Mouse (Mus musculus) kidney, postnatal 0 days (tissue): ENCODE data around the gene Tcf21. TPM values are rescaled to one million over a fixed set of nuclear protein-coding genes. Genes with fewer than 3 reads are reported as not detected.

ENCODE experiments used
- ATAC-seq: fragments of 200-750 bp; cut with Nextera tagmentation; replicated peaks from 2 replicates; pipeline ENCODE4 v1.8.0; 2017; ENCODE audit warnings: low read depth, moderate number of reproducible peaks, moderate TSS enrichment, moderate library complexity; ENCODE audit not compliant: low FRiP score
- DNase-seq: peaks from one replicate; pipeline ENCODE4 v3.0.0-alpha.2; 2016; ENCODE audit warnings: low spot score
- H3K27ac ChIP-seq: fragments of 300-500 bp; sonication (generic); 2 replicates; pipeline ENCODE4 v1.5.1; 2014; ENCODE audit warnings: mild to moderate bottlenecking
- H3K27me3 ChIP-seq: fragments of 300-500 bp; sonication (generic); 2 replicates; pipeline ENCODE4 v1.6.1; 2014; ENCODE audit warnings: low read length, mixed read lengths; ENCODE audit not compliant: insufficient read depth
- H3K36me3 ChIP-seq: fragments of 300-500 bp; sonication (generic); 2 replicates; pipeline ENCODE4 v1.6.1; 2014; ENCODE audit warnings: low read length, mixed read lengths; ENCODE audit not compliant: insufficient read depth
- H3K4me1 ChIP-seq: fragments of 300-500 bp; sonication (generic); replicated peaks from 2 replicates; pipeline ENCODE4 v1.6.1; 2014; ENCODE audit warnings: antibody characterized with exemption, low read length, mixed read lengths; ENCODE audit not compliant: insufficient read depth
- H3K4me2 ChIP-seq: fragments of 300-500 bp; sonication (generic); 2 replicates; pipeline ENCODE4 v1.6.1; 2014; ENCODE audit warnings: mild to moderate bottlenecking, low read length, moderate library complexity, mixed read lengths
- H3K4me3 ChIP-seq: fragments of 300-500 bp; sonication (generic); replicated peaks from 2 replicates; pipeline ENCODE4 v1.5.1; 2014; ENCODE audit warnings: low read depth, low read length
- H3K9ac ChIP-seq: fragments of 300-500 bp; sonication (generic); 2 replicates; pipeline ENCODE4 v1.6.1; 2014; ENCODE audit warnings: low read depth, low read length
- H3K9me3 ChIP-seq: fragments of 300-500 bp; sonication (generic); replicated peaks from 2 replicates; pipeline ENCODE4 v1.6.1; 2016; ENCODE audit warnings: low read length, inconsistent platforms, mixed read lengths
- CTCF ChIP-seq: IDR thresholded peaks from 2 replicates; pipeline ENCODE4 v1.5.1; 2016; ENCODE audit warnings: antibody characterized with exemption, low read depth, mild to moderate bottlenecking, moderate library complexity
- WGBS: fragments of 180-500 bp; shearing (Covaris S2); extraction: QIAGEN DNeasy Blood & Tissue Kit; methylation state at CpG from one replicate; pipeline ENCODE4 v1.1.7; 2014; 5-methylcytosine and 5-hydroxymethylcytosine counted together
- polyA plus RNA-seq: library from polyadenylated mRNA; unstranded; fragments of >200 nt; fragmentation: Nextera tagmentation; extraction: Ambion mirVana; gene quantifications from 2 replicates; pipeline ENCODE4 v1.2.1, GENCODE M21; 2015

The Tcf21 gene
- polyA plus RNA-seq, 1 experiment from 2014 or later = 413 TPM

- H3K9ac ChIP-seq = no peak overlapping the region
- H3K9me3 ChIP-seq = no peaks in the 10 kb centered on the region
- H3K4me1 ChIP-seq = no peaks in the 10 kb centered on the region
- DNase-seq (peak; percentile 75), ATAC-seq (no peak)
- peak overlapping the region; percentile 39 for H3K4me2 ChIP-seq
- 13% methylated on average over 5 of the region's 5 CpGs for WGBS
- no peaks in the 10 kb centered on the region for H3K36me3 ChIP-seq
- no peak for TF ChIP-seq CTCF
- no peak overlapping the region for H3K4me3 ChIP-seq
- H3K27me3 ChIP-seq = no peaks in the 10 kb centered on the region
- H3K27ac ChIP-seq = peak overlapping the region; percentile 57
Observed at GRCm38 (mm10) chr10:22822486-22822885, 2.5 kb upstream of the Tcf21 start.

DNA sequence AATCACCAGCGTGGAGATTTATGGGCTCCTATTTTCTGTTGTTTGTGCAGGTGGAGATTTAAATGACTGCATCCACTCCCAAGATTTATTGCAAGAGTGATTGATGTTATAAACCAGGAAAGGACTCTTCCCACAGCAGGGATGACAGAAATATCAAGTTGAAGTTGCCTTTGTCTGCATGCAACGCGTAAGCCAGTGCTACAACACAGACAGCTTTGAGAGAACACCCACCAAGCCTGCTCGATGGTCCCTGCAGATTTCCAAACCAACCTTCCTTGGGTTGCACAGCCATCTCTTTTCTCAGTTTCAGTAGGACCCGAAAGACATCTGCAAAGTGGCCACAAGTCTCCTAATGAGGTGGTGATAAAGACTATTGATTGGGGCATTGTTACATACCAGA lies 1.7 kb upstream of the Tcf21 start:
- DNase-seq = peak; percentile 78
- no peaks in the 10 kb centered on the region for H3K27me3 ChIP-seq
- WGBS = 15% methylated on average over 5 of the region's 5 CpGs
- no peaks in the 10 kb centered on the region for H3K4me1 ChIP-seq
- peak overlapping the region; percentile 62 for H3K4me2 ChIP-seq
- no peak overlapping the region for H3K4me3 ChIP-seq
- TF ChIP-seq CTCF = no peak
- H3K9me3 ChIP-seq = no peaks in the 10 kb centered on the region
- no peaks in the 10 kb centered on the region for H3K36me3 ChIP-seq
- ATAC-seq = no peak
- no peak overlapping the region for H3K9ac ChIP-seq
- H3K27ac ChIP-seq = peak overlapping the region; percentile 95

- H3K9ac ChIP-seq = peak overlapping the region; percentile 91; the same call in 1 of the 2 replicates
Observed at GRCm38 (mm10) chr10:22821267-22821666, 1.3 kb upstream of the Tcf21 start.

GRCm38 (mm10) chr10:22820841-22821240 lies 867 bp upstream of the Tcf21 start:
- DNase-seq (no peak), ATAC-seq (no peak)
- no peak for TF ChIP-seq CTCF
- peak overlapping the region; percentile 91; the same call in 1 of the 2 replicates for H3K9ac ChIP-seq
- no peaks in the 10 kb centered on the region for H3K4me1 ChIP-seq
- H3K27ac ChIP-seq = peak overlapping the region; percentile 95
- 0 out of 2 replicates have a peak overlapping the region, but pooled peaks have one; percentile 4 for H3K4me3 ChIP-seq
- H3K9me3 ChIP-seq = no peaks in the 10 kb centered on the region
- H3K4me2 ChIP-seq = peak overlapping the region; percentile 62
- 34% methylated on average over 2 of the region's 2 CpGs for WGBS
- H3K36me3 ChIP-seq = no peaks in the 10 kb centered on the region
- H3K27me3 ChIP-seq = no peaks in the 10 kb centered on the region

More at GRCm38 (mm10) chr10:22821267-22821666, 1.3 kb upstream of the Tcf21 start:
- peak overlapping the region; percentile 95 for H3K27ac ChIP-seq
- WGBS = 23% methylated on average over 1 of the region's 1 CpGs
- H3K4me1 ChIP-seq = no peaks in the 10 kb centered on the region
- DNase-seq = peak; percentile 72
- H3K9me3 ChIP-seq = no peaks in the 10 kb centered on the region
- TF ChIP-seq CTCF = no peak
- H3K27me3 ChIP-seq = no peaks in the 10 kb centered on the region
- H3K4me3 ChIP-seq = 0 out of 2 replicates have a peak overlapping the region, but pooled peaks have one; percentile 4
- H3K36me3 ChIP-seq = no peaks in the 10 kb centered on the region
- H3K4me2 ChIP-seq = peak overlapping the region; percentile 62
- no peak for ATAC-seq

DNA sequence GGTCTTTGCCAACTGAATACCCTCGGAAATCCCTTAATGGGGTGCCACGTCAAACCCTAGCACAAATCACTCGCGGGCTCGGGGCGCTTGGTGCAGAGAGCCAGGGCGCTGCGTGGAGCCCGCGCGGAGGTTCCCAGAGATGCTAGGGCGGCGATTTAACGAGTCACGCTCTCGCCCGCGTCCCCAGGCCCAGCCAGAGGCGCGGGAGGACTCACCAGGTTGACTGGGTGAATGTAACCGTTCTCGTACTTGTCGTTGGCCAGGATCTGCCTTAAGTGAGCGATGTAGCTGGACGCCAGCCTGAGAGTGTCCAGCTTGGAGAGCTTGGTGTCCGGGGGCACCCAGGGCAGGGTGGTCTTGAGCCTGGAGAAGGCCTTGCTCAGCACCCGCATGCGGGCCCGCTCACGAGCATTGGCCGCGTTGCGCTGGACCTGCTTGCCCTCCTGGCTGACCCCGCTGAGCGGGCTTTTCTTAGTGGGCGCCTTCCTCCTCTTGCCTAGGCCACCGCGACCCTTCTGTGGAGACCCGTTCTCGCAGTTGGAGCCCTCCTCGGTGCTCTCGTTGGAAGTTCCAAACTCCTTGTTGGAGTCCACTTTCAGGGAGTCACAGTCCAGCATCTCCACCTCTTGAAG lies 619 bp downstream of the Tcf21 start:
- no peaks in the 10 kb centered on the region for H3K27me3 ChIP-seq
- ATAC-seq (0 out of 2 replicates have a peak, but pooled peaks have one; percentile 12), DNase-seq (no peak)
- no peaks in the 10 kb centered on the region for H3K36me3 ChIP-seq
- no peaks in the 10 kb centered on the region for H3K4me1 ChIP-seq
- H3K9ac ChIP-seq = peak overlapping the region; percentile 91
- under 1% methylated on average over 42 of the region's 42 CpGs for WGBS
- TF ChIP-seq CTCF = no peak
- H3K4me2 ChIP-seq = peak overlapping the region; percentile 62
- peak overlapping the region; percentile 69 for H3K4me3 ChIP-seq
- H3K27ac ChIP-seq = peak overlapping the region; percentile 95
- no peaks in the 10 kb centered on the region for H3K9me3 ChIP-seq

GRCm38 (mm10) chr10:22818600-22819238 lies 1.3 kb downstream of the Tcf21 start:
- peak overlapping the region; percentile 62 for H3K4me2 ChIP-seq
- no peak for TF ChIP-seq CTCF
- peak overlapping the region; percentile 95 for H3K27ac ChIP-seq
- H3K36me3 ChIP-seq = no peaks in the 10 kb centered on the region
- no peaks in the 10 kb centered on the region for H3K27me3 ChIP-seq
- ATAC-seq (no peak), DNase-seq (peak; percentile 47)
- H3K9ac ChIP-seq = peak overlapping the region; percentile 91
- WGBS = 1% methylated on average over 12 of the region's 12 CpGs
- peak overlapping the region; percentile 69 for H3K4me3 ChIP-seq
- H3K4me1 ChIP-seq = no peaks in the 10 kb centered on the region; the same call in 1 of the 2 replicates
- no peaks in the 10 kb centered on the region for H3K9me3 ChIP-seq
